ENCODE assay signal across 8 mouse cellular contexts in genomic region chr7:80115224-80115590, GRCm38 (mm10). TPM values are rescaled to one million over a fixed set of nuclear protein-coding genes. Genes with fewer than 3 reads are reported as not detected.
DNase-seq lines count a peak whose midpoint lies in the region; ATAC-seq and TF ChIP-seq lines count a peak whose summit lies in the region.

Idh2 (minus strand) TSS chr7:80115392.

- peak within 1 kb of the TSS; percentile 88 for H3K9ac ChIP-seq in MEL (ENCODE audit: control insufficient read depth, low read depth, low read length, poor library complexity, severe bottlenecking)
- H3K9ac ChIP-seq in lung, embryonic 16.5 days (ENCODE audit: low read length): peak within 1 kb of the TSS; percentile 98

- peak; percentile 88 to 93 for ATAC-seq in hematopoietic stem cell, adult 5-6 weeks (replicated peaks in 1 of 2; ENCODE audit: insufficient read depth in 1 of 2, low FRiP score in 2 of 2, low TSS enrichment in 1 of 2, low read depth in 1 of 2, poor library complexity in 2 of 2, severe bottlenecking in 2 of 2)
- peak; percentile 97 for ATAC-seq in lung, embryonic 16.5 days (ENCODE audit: low read depth)

- no peak for TF ChIP-seq EP300 in MEL (IDR thresholded peaks at IDR 0.05; ENCODE audit: low read depth in 1 of 2, low read length in 2 of 2)

- no peak for TF ChIP-seq RAD21 in MEL (IDR thresholded peaks at IDR 0.05; ENCODE audit: low read depth, low read length)

- H3K4me1 ChIP-seq in MEL (ENCODE audit: control insufficient read depth in 1 of 2, insufficient read depth in 2 of 2, low read length in 2 of 2): peaks cover 0 to 9% of the 10 kb centered on the region in 2 experiments; a peak in 3 of 4 replicates
- H3K4me1 ChIP-seq in cerebellum, adult 2 months (ENCODE audit: control insufficient read depth, insufficient read depth, low read length): peaks cover 8% of the 10 kb centered on the region; the same call in 1 of the 2 replicates
- peaks cover 39% of the 10 kb centered on the region for H3K4me1 ChIP-seq in lung, embryonic 16.5 days (replicated peaks; ENCODE audit: control insufficient read depth, insufficient read depth, low read length)

- under 1% methylated on average over 29 of the region's 29 CpGs for WGBS in cerebellum, adult 2 months
- WGBS in lung, embryonic 16.5 days: under 1% methylated on average over 28 of the region's 29 CpGs

- no peak for TF ChIP-seq CTCF in MEL (IDR thresholded peaks at IDR 0.05 in 2 of 3, conservative IDR thresholded peaks at IDR 0.05 in 1 of 3; ENCODE audit: control insufficient read depth in 1 of 3, insufficient read depth in 1 of 3, low read depth in 2 of 3, low read length in 3 of 3, poor library complexity in 1 of 3, severe bottlenecking in 1 of 3)
- TF ChIP-seq CTCF in cerebellum, adult 2 months (IDR thresholded peaks at IDR 0.05; ENCODE audit: borderline replicate concordance, insufficient read depth, low read depth, low read length): no peak

- peaks cover 27% of the 10 kb centered on the region for H3K79me2 ChIP-seq in MEL (ENCODE audit: control insufficient read depth, insufficient read depth, low read length, poor library complexity)

- peaks cover 0 to 6% of the 10 kb centered on the region in 2 experiments; a peak in 3 of 4 replicates for H3K36me3 ChIP-seq in MEL (ENCODE audit: control insufficient read depth in 1 of 2, insufficient read depth in 2 of 2, low read length in 2 of 2)
- H3K36me3 ChIP-seq in lung, embryonic 16.5 days (ENCODE audit: control insufficient read depth, insufficient read depth, low read length): no peaks in the 10 kb centered on the region

- no peaks in the 10 kb centered on the region for H3K9me3 ChIP-seq in MEL (replicated peaks; ENCODE audit: insufficient read depth, low read length)
- no peaks in the 10 kb centered on the region for H3K9me3 ChIP-seq in lung, embryonic 16.5 days (ENCODE audit: control insufficient read depth, low read length)

- peak; percentile 94 for DNase-seq in MEL (ENCODE audit: low read depth, low spot score)
- DNase-seq in cerebellum, adult 2 months: peak; percentile 94 to 96
- DNase-seq in forelimb bud, embryonic 11.5 days (ENCODE audit: low read depth, low spot score): peak; percentile 86
- peak; percentile 83 for DNase-seq in layer of hippocampus, adult 9-10 months (ENCODE audit: low spot score)
- peak; percentile 85 for DNase-seq in ovary, postnatal 10 days (ENCODE audit: low spot score)
- DNase-seq in thymus, postnatal 10 days (ENCODE audit: low spot score in 2 of 2): peak; percentile 84 to 86

- TF ChIP-seq POLR2A in MEL (IDR thresholded peaks at IDR 0.05; ENCODE audit: control insufficient read depth in 1 of 2, insufficient read depth in 1 of 2, low read depth in 1 of 2, low read length in 2 of 2, poor library complexity in 1 of 2): peak; percentile 65 to 84; a peak in 3 of 4 replicates
- TF ChIP-seq POLR2A in cerebellum, adult 2 months (IDR thresholded peaks at IDR 0.05; ENCODE audit: borderline replicate concordance, insufficient read depth, low read length): peak; percentile 65; the same call in 1 of the 2 replicates

- no peaks in the 10 kb centered on the region for H3K27me3 ChIP-seq in MEL (ENCODE audit: control insufficient read depth in 1 of 2, insufficient read depth in 2 of 2, low read length in 2 of 2)
- no peaks in the 10 kb centered on the region for H3K27me3 ChIP-seq in cerebellum, adult 2 months (ENCODE audit: control insufficient read depth, insufficient read depth, low read length)
- no peaks in the 10 kb centered on the region for H3K27me3 ChIP-seq in lung, embryonic 16.5 days (ENCODE audit: control insufficient read depth, insufficient read depth, low read depth, low read length)

- peak within 1 kb of the TSS; percentile 79 to 82 for H3K4me3 ChIP-seq in MEL (ENCODE audit: control insufficient read depth in 1 of 2, insufficient read depth in 1 of 2, low read depth in 2 of 2, low read length in 2 of 2)
- H3K4me3 ChIP-seq in cerebellum, adult 2 months (replicated peaks; ENCODE audit: insufficient read depth, low read depth, low read length): peak within 1 kb of the TSS; percentile 61
- peak within 1 kb of the TSS; percentile 89 for H3K4me3 ChIP-seq in lung, embryonic 16.5 days (ENCODE audit: low read length)

- peak within 1 kb of the TSS; percentile 52 for H3K4me2 ChIP-seq in lung, embryonic 16.5 days (ENCODE audit: low read depth, low read length)

- peak within 1 kb of the TSS; percentile 39 for H3K27ac ChIP-seq in MEL (ENCODE audit: control insufficient read depth, low read depth, low read length)
- peak within 1 kb of the TSS; percentile 54 for H3K27ac ChIP-seq in cerebellum, adult 2 months (ENCODE audit: insufficient read depth, low read length)
- peak within 1 kb of the TSS; percentile 97 for H3K27ac ChIP-seq in lung, embryonic 16.5 days (ENCODE audit: low read length)

TF ChIP-seq in MEL, 35 proteins besides CTCF, POLR2A, EP300 and RAD21:
- TF ChIP-seq TAL1 (IDR thresholded peaks at IDR 0.05; ENCODE audit: low read length): no peak
- 0 out of 2 replicates have a peak, but pooled peaks have one; percentile 54 for TF ChIP-seq ZMIZ1 (IDR thresholded peaks at IDR 0.05; ENCODE audit: low read depth, low read length)
- TF ChIP-seq ZKSCAN1 (IDR thresholded peaks at IDR 0.05; ENCODE audit: low read depth, low read length): no peak
- TF ChIP-seq MEF2A (IDR thresholded peaks at IDR 0.05; ENCODE audit: extremely low read depth, insufficient replicate concordance, low read depth, low read length, poor library complexity, severe bottlenecking): no peak
- TF ChIP-seq TCF12 (IDR thresholded peaks at IDR 0.05; ENCODE audit: low read depth, low read length): peak; percentile 31; the same call in 1 of the 2 replicates
- no peak for TF ChIP-seq NRF1 (IDR thresholded peaks at IDR 0.05; ENCODE audit: insufficient read depth, low read depth, low read length, poor library complexity, severe bottlenecking)
- TF ChIP-seq MAX (IDR thresholded peaks at IDR 0.05; ENCODE audit: low read length): peak; percentile 72
- no peak for TF ChIP-seq RCOR1 (IDR thresholded peaks at IDR 0.05; ENCODE audit: low read depth, low read length)
- no peak for TF ChIP-seq ELF1 (IDR thresholded peaks at IDR 0.05; ENCODE audit: low read depth, low read length)
- TF ChIP-seq HCFC1 (IDR thresholded peaks at IDR 0.05; ENCODE audit: low read depth, low read length): no peak
- TF ChIP-seq POLR2AphosphoS2 (IDR thresholded peaks at IDR 0.05; ENCODE audit: low read length): peak; percentile 66; the same call in 1 of the 2 replicates
- no peak for TF ChIP-seq USF2 (IDR thresholded peaks at IDR 0.05; ENCODE audit: borderline replicate concordance in 1 of 2, insufficient read depth in 1 of 2, low read depth in 1 of 2, low read length in 2 of 2)
- 0 out of 2 replicates have a peak, but pooled peaks have one; percentile 17 for TF ChIP-seq ETS1 (IDR thresholded peaks at IDR 0.05; ENCODE audit: low read depth, low read length)
- no peak for TF ChIP-seq USF1 (IDR thresholded peaks at IDR 0.05; ENCODE audit: low read depth, low read length)
- TF ChIP-seq MYC (IDR thresholded peaks at IDR 0.05; ENCODE audit: low read depth, low read length): no peak
- TF ChIP-seq NELFE (IDR thresholded peaks at IDR 0.05; ENCODE audit: low read depth, low read length): peak; percentile 67
- TF ChIP-seq MAZ (IDR thresholded peaks at IDR 0.05; ENCODE audit: low read depth, low read length): no peak
- TF ChIP-seq SMC3 (IDR thresholded peaks at IDR 0.05; ENCODE audit: low read depth, low read length): no peak
- no peak for TF ChIP-seq UBTF (IDR thresholded peaks at IDR 0.05; ENCODE audit: borderline replicate concordance, insufficient read depth, low read depth, low read length)
- TF ChIP-seq BHLHE40 (IDR thresholded peaks at IDR 0.05; ENCODE audit: borderline replicate concordance, low read depth, low read length): no peak
- TF ChIP-seq GATA1 (IDR thresholded peaks at IDR 0.05; ENCODE audit: low read depth, low read length): no peak
- peak; percentile 57; the same call in 1 of the 2 replicates for TF ChIP-seq MXI1 (IDR thresholded peaks at IDR 0.05; ENCODE audit: low read depth, low read length)
- TF ChIP-seq TBP (IDR thresholded peaks at IDR 0.05; ENCODE audit: low read depth, low read length): peak; percentile 59; the same call in 1 of the 2 replicates
- no peak for TF ChIP-seq CHD1 (IDR thresholded peaks at IDR 0.05; ENCODE audit: low read depth, low read length)
- TF ChIP-seq CHD2 (IDR thresholded peaks at IDR 0.05; ENCODE audit: low read length): no peak
- TF ChIP-seq GABPA (IDR thresholded peaks at IDR 0.05; ENCODE audit: low read depth, low read length): no peak
- no peak for TF ChIP-seq ZC3H11A (IDR thresholded peaks at IDR 0.05; ENCODE audit: low read depth, low read length)
- no peak for TF ChIP-seq MYB (IDR thresholded peaks at IDR 0.05; ENCODE audit: low read depth, low read length)
- no peak for TF ChIP-seq MAFK (IDR thresholded peaks at IDR 0.05; ENCODE audit: borderline replicate concordance, low read depth, low read length)
- no peak for TF ChIP-seq ZNF384 (IDR thresholded peaks at IDR 0.05; ENCODE audit: low read depth, low read length)
- no peak for TF ChIP-seq POLR2AphosphoS5 (IDR thresholded peaks at IDR 0.05; ENCODE audit: borderline replicate concordance, low read depth, low read length)
- TF ChIP-seq SIN3A (IDR thresholded peaks at IDR 0.05; ENCODE audit: low read length): peak; percentile 2; the same call in 1 of the 2 replicates
- no peak; the same call in 1 of the 2 replicates for TF ChIP-seq E2F4 (IDR thresholded peaks at IDR 0.05; ENCODE audit: borderline replicate concordance, low read depth, low read length)
- no peak for TF ChIP-seq JUND (IDR thresholded peaks at IDR 0.05; ENCODE audit: low read depth, low read length)
- TF ChIP-seq KAT2A (conservative IDR thresholded peaks at IDR 0.05; ENCODE audit: low read depth, low read length): no peak
TF ChIP-seq in MEL: peak in this region for 9.

RNA-seq across cellular contexts. Expression of gene Idh2, which starts in this region (rescaled TPM):
- 121 and 141 TPM in 2 replicates for total RNA-seq in MEL (2012; rRNA removed)
- 100 to 1,000 TPM; 181 to 268 TPM for polyA plus RNA-seq in MEL (2012; ENCODE audit: insufficient read depth in 1 of 2, insufficient read length in 2 of 2, low read depth in 1 of 2, low replicate concordance in 2 of 2, missing spikeins in 1 of 2)
- polyA plus RNA-seq in cerebellum, adult 2 months (2012; rRNA removed): 77.9 and 84.0 TPM in 2 replicates
- 180 and 242 TPM in 2 replicates for total RNA-seq in hematopoietic stem cell, adult 5-6 weeks (2017)
- polyA plus RNA-seq in lung, embryonic 16.5 days (2015; fragmentation: Nextera tagmentation; extraction: Ambion mirVana): 671 and 680 TPM in 2 replicates

Comparison
In these comparisons a context has a peak if more than half of its experiments do, and no peak if none do; other contexts are left out.
1. Peak in every context shown above with its lines: DNase-seq, ATAC-seq, H3K4me3 ChIP-seq and H3K27ac ChIP-seq.
2. H3K27ac ChIP-seq: peak in every context shown above with its lines; median percentile 97 in lung, embryonic 16.5 days; 54 in cerebellum, adult 2 months; 39 in MEL.